Mouse (Mus musculus): ENCODE measurements around the gene Chpf.

- TF ChIP-seq CTCF (IDR thresholded peaks at IDR 0.05; ENCODE audit: extremely low read depth, insufficient read length, insufficient replicate concordance, low read depth, low read length): no peak
- TF ChIP-seq POLR2A (IDR thresholded peaks at IDR 0.05; ENCODE audit: low read depth, low read length): no peak
Measured at GRCm38 (mm10) chr1:75441471-75441996, 37.6 kb downstream of the Chpf start.
